30 mouse cellular contexts compared by ENCODE assay signal in the genomic region with DNA sequence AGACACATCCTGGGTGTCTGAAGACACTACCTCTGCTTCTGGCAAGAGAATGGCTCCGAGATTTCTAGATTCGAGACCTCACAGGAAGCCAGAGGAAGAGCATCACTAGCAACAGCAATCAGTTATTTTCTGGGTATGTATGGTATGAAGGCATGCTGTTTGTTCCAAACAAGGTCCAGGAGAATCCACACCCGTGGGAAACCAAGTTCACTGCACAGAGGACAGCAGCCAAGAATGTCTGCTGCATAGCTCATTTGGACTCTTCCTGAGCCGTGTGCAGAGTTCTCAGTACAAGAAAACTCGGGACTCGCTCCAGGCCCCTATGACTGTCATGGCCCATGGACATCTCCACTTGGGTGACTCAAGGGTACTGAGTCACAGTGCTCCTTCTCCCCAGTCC. TPM values are rescaled to one million over a fixed set of nuclear protein-coding genes. Genes with fewer than 3 reads are reported as not detected.
A peak's percentile ranks its signal among the peaks of the same experiment; 100 is the strongest.
DNase-seq lines count a peak whose midpoint lies in the region; ATAC-seq and TF ChIP-seq lines count a peak whose summit lies in the region.
"Had no signal": no experiment of that assay in that cellular context is flagged by ENCODE, and none has a peak within 500 bp of the region (broad histone marks: within the 10 kb centered on the region; RNA-seq: fewer than 3 reads in every experiment).

No protein-coding gene starts in this region.

- no peak overlapping the region for H3K9ac ChIP-seq in heart, embryonic 16.5 days (ENCODE audit: low read length)
- H3K9ac ChIP-seq in heart, adult 2 months (ENCODE audit: low read depth, low read length), result no peak overlapping the region
- H3K9ac ChIP-seq in lung, embryonic 15.5 days, result no peak overlapping the region
- H3K9ac ChIP-seq: embryonic facial prominence, embryonic 15.5 days; hindbrain, embryonic 14.5 days; limb, embryonic 13.5 days; liver, embryonic 13.5 days; neural tube, embryonic 13.5 days had no signal

- H3K4me3 ChIP-seq in heart, embryonic 16.5 days (ENCODE audit: low read length), result no peak overlapping the region
- H3K4me3 ChIP-seq in heart, adult 2 months, result no peak overlapping the region
- no peak overlapping the region for H3K4me3 ChIP-seq in lung, embryonic 15.5 days
- H3K4me3 ChIP-seq: embryonic facial prominence, embryonic 15.5 days; limb, embryonic 13.5 days; liver, embryonic 13.5 days; megakaryocyte, embryonic 14.5 days; neural tube, embryonic 13.5 days had no signal

- H3K36me3 ChIP-seq in heart, embryonic 16.5 days (ENCODE audit: control insufficient read depth, insufficient read depth), result peaks cover 4% of the 10 kb centered on the region; the same call in 1 of the 2 replicates
- no peaks in the 10 kb centered on the region for H3K36me3 ChIP-seq in heart, adult 2 months (ENCODE audit: control insufficient read depth, insufficient read depth, low read length)
- no peaks in the 10 kb centered on the region for H3K36me3 ChIP-seq in lung, embryonic 15.5 days
- H3K36me3 ChIP-seq: liver, embryonic 13.5 days had no signal

- ATAC-seq in heart, embryonic 16.5 days (replicated peaks; ENCODE audit: extremely low read depth, insufficient read depth, low FRiP score), result 0 out of 2 replicates have a peak, but pooled peaks have one; percentile 33
- peak; percentile 20; the same call in 1 of the 2 replicates for ATAC-seq in lung, embryonic 15.5 days (ENCODE audit: borderline replicate concordance, extremely low read depth, low FRiP score, low TSS enrichment)
- ATAC-seq: forebrain, embryonic 16.5 days; inflammation-experienced regulatory T-cells, adult 6 months had no signal

- TF ChIP-seq CTCF in heart, adult 2 months (IDR thresholded peaks at IDR 0.05), result no peak

- TF ChIP-seq EP300 in heart, adult 2 months (IDR thresholded peaks at IDR 0.05; ENCODE audit: insufficient read depth, low read depth, low read length), result no peak

- H3K4me1 ChIP-seq in heart, embryonic 16.5 days (ENCODE audit: control insufficient read depth, insufficient read depth, low read length), result peaks cover 28% of the 10 kb centered on the region
- peaks cover 7% of the 10 kb centered on the region for H3K4me1 ChIP-seq in heart, adult 2 months (ENCODE audit: control insufficient read depth, insufficient read depth, low read length)
- H3K4me1 ChIP-seq in lung, embryonic 15.5 days, result peaks cover 5% of the 10 kb centered on the region
- H3K4me1 ChIP-seq: liver, embryonic 13.5 days had no signal

- intact Hi-C loops in heart, adult 2 months (cut with DNase I), result no loop called here

- H3K27ac ChIP-seq in heart, embryonic 16.5 days (ENCODE audit: low read length), result no peak overlapping the region
- no peak overlapping the region for H3K27ac ChIP-seq in heart, adult 2 months
- no peak overlapping the region for H3K27ac ChIP-seq in lung, embryonic 15.5 days
- H3K27ac ChIP-seq: embryonic facial prominence, embryonic 15.5 days; hindbrain, embryonic 14.5 days; limb, embryonic 13.5 days; liver, embryonic 13.5 days; neural tube, embryonic 13.5 days had no signal

- no peaks in the 10 kb centered on the region for H3K27me3 ChIP-seq in heart, embryonic 16.5 days (ENCODE audit: control insufficient read depth, insufficient read depth, low read length)
- H3K27me3 ChIP-seq in heart, adult 2 months (ENCODE audit: control insufficient read depth, insufficient read depth, low read length), result no peaks in the 10 kb centered on the region
- H3K27me3 ChIP-seq in lung, embryonic 15.5 days, result no peaks in the 10 kb centered on the region
- H3K27me3 ChIP-seq: embryonic facial prominence, embryonic 15.5 days; limb, embryonic 13.5 days; liver, embryonic 13.5 days; megakaryocyte, embryonic 14.5 days; neural tube, embryonic 13.5 days had no signal

- no peaks in the 10 kb centered on the region for H3K9me3 ChIP-seq in heart, embryonic 16.5 days (replicated peaks; ENCODE audit: control insufficient read depth, low read length)
- H3K9me3 ChIP-seq in lung, embryonic 15.5 days, result no peaks in the 10 kb centered on the region
- H3K9me3 ChIP-seq: embryonic facial prominence, embryonic 15.5 days; limb, embryonic 13.5 days; liver, embryonic 13.5 days; megakaryocyte, embryonic 14.5 days; neural tube, embryonic 13.5 days had no signal

- H3K79me2 ChIP-seq in heart, adult 2 months (replicated peaks; ENCODE audit: control insufficient read depth, insufficient read depth, low read length), result no peaks in the 10 kb centered on the region

- 51% methylated on average over 6 of the region's 6 CpGs for WGBS in heart, embryonic 16.5 days
- 26% methylated on average over 6 of the region's 6 CpGs for WGBS in heart, adult 2 months
- WGBS in lung, embryonic 15.5 days, result 49% methylated on average over 6 of the region's 6 CpGs

- no peak for TF ChIP-seq POLR2A in heart, adult 2 months (IDR thresholded peaks at IDR 0.05; ENCODE audit: insufficient read depth, low read depth, low read length)

- no peak overlapping the region for H3K4me2 ChIP-seq in heart, embryonic 16.5 days (ENCODE audit: low read depth, low read length)
- H3K4me2 ChIP-seq in lung, embryonic 15.5 days, result no peak overlapping the region
- H3K4me2 ChIP-seq: embryonic facial prominence, embryonic 15.5 days; hindbrain, embryonic 14.5 days; limb, embryonic 13.5 days; liver, embryonic 13.5 days; neural tube, embryonic 13.5 days had no signal

- peak; percentile 41 for DNase-seq in adrenal gland, adult 2 months
- no peak for DNase-seq in adrenal gland, adult (ENCODE audit: inconsistent age in 2 of 2, low spot score in 1 of 2)
- no peak for DNase-seq in heart, adult 2 months
- DNase-seq in lung, postnatal 14 days, result no peak
- peak; percentile 14 for DNase-seq in adipocyte (ENCODE audit: low spot score)
- DNase-seq in ovary, postnatal 36 days (ENCODE audit: low spot score), result no peak
- DNase-seq: adrenal gland, postnatal 10 days; cerebellum, adult 2 months; cerebellum, postnatal 25 days; gastrocnemius, postnatal 25 days; heart, adult 18-20 months; heart, postnatal 4 days; kidney, adult 9 months; kidney, postnatal 25 days; layer of hippocampus, postnatal 36 days; liver, embryonic 13.5 days; lung, postnatal 36 days; midbrain, embryonic 14.5 days; right cerebral cortex, adult 18-20 months; thymus, adult 18-20 months; thymus, postnatal 36 days had no signal

RNA-seq across cellular contexts. Expression of a gene that starts 34.2 kb away (rescaled TPM):
- total RNA-seq in adrenal gland, adult 2 months (2021), result 10 to 100 TPM; 15.7 to 19.4 TPM
- polyA plus RNA-seq in adrenal gland, adult 2 months (2012; rRNA removed), result 6.0 and 8.6 TPM in 2 replicates
- 30.3 and 31.0 TPM in 2 replicates for polyA plus RNA-seq in heart, embryonic 16.5 days (2015; fragmentation: Nextera tagmentation; extraction: Ambion mirVana)
- 10 to 100 TPM; 11.2 to 18.6 TPM for total RNA-seq in heart, adult 2 months (2021)
- polyA plus RNA-seq in heart, adult 2 months (2012; rRNA removed), result 8.6 and 11.5 TPM in 2 replicates
- 22.2 and 23.6 TPM in 2 replicates for polyA plus RNA-seq in lung, embryonic 15.5 days (2015; fragmentation: Nextera tagmentation; extraction: Ambion mirVana)

Comparison
In these comparisons a context has a peak if more than half of its experiments do, and no peak if none do; other contexts are left out.
1. DNase-seq: peak in adrenal gland, adult 2 months (single experiment) and adipocyte (single experiment); none in adrenal gland, adult (0 of 2), heart, adult 2 months (0 of 2), lung, postnatal 14 days (single experiment) and ovary, postnatal 36 days (single experiment).